Mouse (Mus musculus): ENCODE results near the gene Smpd1.
A peak's percentile ranks its signal among the peaks of the same experiment; 100 is the strongest.

The Smpd1 gene

DNA sequence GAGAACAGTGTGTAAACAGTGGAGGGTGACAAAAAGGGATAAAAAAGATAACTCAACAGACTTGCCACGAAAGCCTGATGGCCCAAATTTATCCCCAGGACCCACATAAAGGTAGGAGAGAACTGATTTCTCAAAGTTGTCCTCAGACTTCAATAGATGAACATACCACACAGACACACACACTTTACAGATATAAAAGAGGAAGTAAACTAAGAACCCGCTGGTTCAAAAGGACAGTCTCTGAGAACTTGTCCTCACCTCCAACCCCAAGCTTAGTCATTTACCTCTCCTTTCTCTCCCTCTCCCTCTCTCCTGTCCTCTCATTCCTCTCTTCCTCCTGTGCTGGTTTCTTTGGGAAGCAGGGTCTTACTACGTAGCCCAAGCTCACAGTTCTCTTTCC, 8.2 kb downstream of the Smpd1 start:
- DNase-seq (ENCODE audit: low spot score in 2 of 2), result no peak

GRCm38 (mm10) chr7:105563367-105563766, 9.2 kb downstream of the Smpd1 start:
- no peak for DNase-seq (ENCODE audit: low spot score in 2 of 2)

DNA sequence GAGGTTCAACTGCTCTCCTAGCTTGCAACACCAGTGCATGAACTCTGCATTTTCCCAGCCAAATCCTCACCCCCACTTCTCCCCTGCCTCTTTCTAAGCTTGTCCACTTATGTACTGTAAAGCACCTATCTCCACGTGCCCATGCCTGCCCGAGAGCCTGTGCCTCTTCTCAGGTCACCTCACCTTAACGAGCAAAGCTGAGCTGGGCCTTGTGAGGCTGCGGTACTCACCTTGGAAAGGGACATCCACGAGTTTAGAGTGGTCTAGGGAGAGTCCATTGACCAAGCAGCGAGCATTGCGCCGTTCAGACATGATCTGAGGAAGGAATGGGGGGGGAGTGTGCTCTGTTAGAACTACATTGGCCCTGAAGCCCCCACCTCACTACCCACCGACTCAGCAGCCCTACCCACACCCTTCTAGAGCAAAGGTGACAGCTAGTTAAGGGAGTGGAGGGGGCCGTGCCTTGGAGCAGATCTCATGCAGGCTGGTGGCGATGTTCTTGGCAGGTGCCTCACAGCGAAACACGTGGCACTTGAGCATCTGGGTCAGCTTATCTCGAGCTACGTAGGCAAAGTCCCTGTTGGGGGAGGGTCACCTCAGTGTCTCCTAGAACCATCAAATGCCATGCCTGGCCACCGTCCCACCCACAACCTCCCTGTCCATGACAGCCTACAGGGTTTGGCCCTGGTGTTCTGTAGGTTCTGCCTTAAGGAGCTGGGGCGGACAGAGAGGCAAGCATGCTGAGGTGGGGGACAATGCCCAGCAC, 11.1 kb downstream of the Smpd1 start:
- peak in 1 of 2 experiments; percentile 13 for DNase-seq (ENCODE audit: low spot score in 2 of 2)

DNA sequence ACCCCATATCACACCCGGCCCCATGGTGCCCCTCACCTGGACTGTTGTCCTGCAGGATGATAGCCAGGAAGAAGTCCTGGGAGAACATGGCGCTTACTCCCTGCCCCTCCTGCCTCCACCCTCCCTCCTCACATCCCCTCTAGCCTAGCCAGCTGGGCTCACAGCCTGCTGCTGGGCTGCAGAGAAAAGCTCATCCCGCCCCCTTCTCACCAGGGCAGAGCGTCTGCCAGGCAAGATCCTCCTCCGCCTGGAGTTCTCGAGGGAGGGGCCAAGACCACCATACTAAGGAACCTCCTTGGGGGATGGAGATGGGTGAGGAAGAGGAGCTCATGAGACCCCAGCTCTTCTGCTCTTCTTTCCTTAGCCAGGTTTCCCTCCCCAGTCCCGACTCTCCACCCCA, 14.4 kb downstream of the Smpd1 start:
- DNase-seq (ENCODE audit: low spot score in 2 of 2), result peak in 1 of 2 experiments; percentile 75

DNA sequence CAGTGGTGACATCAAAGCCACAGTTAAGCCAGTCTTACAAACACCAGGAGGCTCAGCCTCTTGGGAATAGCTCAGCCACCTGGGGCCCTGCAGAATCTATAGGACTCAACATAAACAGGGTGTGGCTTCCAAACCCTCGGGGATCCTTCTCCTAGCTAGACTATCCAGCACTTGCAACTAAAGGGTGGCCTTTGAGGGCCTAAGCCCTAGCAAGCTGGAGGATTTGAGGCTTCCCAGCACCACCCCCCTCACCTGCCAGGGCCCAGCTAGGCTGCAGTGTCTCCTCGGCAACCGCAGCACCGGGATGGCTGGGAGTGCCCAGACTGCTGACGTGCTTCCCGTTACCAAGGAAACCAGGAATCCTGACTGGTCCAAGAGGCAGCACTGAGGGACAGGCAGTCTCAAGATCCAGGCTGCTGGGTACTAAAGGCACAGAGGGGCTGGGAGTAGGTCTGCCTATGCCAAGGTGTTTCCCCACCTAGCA, 14.9 kb downstream of the Smpd1 start:
- DNase-seq (ENCODE audit: low spot score in 2 of 2), result peak; percentile 75 to 84

GRCm38 (mm10) chr7:105569512-105570496, 15.6 kb downstream of the Smpd1 start:
- DNase-seq (ENCODE audit: low spot score in 2 of 2), result peak in 1 of 2 experiments; percentile 24

DNA sequence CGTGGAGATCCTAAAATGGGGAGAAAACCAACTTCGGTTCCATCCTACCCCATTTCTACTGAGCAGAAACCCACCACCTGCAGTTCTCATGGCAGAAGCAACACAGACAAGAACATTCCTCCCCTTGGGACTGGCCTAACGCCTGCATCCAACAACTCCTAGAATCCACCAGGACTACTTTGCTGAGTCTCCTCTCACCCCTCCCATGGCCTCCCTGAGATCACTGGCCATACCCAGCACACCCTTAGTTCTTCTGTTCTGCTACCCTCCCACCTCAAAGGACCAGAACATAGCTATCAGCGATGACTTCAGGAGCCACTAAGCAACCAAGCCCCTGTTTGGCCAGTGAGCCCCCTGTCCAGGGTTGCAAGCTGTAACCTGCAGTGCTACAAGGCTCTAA, 16.6 kb downstream of the Smpd1 start:
- DNase-seq (ENCODE audit: low spot score in 2 of 2), result no peak

GRCm38 (mm10) chr7:105572949-105573348, 18.8 kb downstream of the Smpd1 start:
- DNase-seq (ENCODE audit: low spot score in 2 of 2), result no peak

- DNase-seq (ENCODE audit: low spot score in 2 of 2), result no peak
Measured at GRCm38 (mm10) chr7:105574537-105574936, 20.4 kb downstream of the Smpd1 start.

DNA sequence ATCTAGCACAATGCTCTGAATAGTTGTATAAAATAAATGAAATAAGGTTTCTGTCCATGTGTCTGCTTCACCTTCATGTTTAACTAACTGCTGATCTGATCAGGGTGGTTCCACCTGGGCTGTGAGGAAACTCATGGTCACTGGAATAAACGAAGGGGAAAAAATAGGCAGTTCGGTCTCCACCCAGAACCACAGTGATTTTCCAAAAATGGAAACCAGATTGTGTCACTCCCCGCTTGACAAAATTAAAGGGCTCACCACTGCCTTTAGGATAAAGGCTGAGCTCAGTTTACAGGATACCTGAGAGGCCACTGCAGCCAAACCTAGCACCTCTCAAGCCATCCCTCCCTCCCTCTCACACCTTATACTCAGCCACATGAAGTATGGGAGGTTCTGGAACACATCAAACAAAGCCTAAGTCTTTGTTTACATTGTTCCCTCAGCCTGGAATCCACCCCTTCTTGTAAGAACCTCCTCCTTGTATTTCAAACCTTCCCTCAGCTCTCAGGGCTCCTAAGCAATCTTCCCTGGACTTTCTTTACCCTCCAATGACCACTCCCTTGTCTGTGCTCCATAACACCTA, 22.1 kb downstream of the Smpd1 start:
- DNase-seq (ENCODE audit: low spot score in 2 of 2), result no peak

DNA sequence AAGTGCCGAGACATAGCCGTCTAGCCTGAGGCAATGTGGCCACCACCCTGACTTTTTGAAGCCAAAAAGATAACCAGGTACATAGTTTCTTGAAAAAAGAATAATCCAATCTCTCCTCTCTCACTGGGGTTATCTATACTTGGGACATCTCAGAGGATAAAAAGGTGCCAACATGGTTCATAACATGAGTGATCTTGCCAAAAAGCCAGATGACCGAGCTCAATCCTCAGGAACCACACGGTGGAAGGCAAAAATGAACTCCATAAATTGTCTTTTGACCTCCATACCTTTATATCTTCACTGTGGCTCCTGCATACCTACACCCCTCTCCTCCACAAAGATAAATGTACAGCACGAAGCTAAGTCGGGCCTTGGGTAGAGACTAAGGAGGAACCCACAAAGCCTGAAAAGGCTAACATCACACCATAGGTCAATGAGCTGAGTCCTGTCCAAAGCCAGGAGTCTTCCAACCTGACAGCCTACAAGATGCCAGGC, 23.3 kb downstream of the Smpd1 start:
- no peak for DNase-seq (ENCODE audit: low spot score in 2 of 2)

DNA sequence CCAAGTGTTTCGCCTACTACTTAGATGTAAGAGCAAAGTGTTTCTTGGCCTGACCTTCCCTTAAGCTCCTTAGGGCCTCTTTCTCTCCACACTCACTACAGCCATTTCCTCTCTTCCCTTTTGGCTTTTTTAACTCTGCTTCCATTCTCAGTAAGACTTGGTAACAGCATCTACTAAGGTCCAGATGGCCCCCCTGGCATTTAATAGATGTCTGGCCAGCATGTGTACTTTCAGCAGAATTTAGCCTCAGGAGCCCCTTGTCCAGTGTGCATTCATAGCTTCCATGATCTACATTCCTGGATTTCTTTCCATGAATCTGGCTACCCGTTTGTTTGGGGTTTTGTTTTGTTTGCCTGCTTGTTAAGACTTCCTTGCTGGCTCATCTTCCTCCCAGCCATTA, 24.3 kb downstream of the Smpd1 start:
- no peak for DNase-seq (ENCODE audit: low spot score in 2 of 2)

GRCm38 (mm10) chr7:105580627-105581089, 26.5 kb downstream of the Smpd1 start:
- peak in 1 of 2 experiments; percentile 36 for DNase-seq (ENCODE audit: low spot score in 2 of 2)

DNA sequence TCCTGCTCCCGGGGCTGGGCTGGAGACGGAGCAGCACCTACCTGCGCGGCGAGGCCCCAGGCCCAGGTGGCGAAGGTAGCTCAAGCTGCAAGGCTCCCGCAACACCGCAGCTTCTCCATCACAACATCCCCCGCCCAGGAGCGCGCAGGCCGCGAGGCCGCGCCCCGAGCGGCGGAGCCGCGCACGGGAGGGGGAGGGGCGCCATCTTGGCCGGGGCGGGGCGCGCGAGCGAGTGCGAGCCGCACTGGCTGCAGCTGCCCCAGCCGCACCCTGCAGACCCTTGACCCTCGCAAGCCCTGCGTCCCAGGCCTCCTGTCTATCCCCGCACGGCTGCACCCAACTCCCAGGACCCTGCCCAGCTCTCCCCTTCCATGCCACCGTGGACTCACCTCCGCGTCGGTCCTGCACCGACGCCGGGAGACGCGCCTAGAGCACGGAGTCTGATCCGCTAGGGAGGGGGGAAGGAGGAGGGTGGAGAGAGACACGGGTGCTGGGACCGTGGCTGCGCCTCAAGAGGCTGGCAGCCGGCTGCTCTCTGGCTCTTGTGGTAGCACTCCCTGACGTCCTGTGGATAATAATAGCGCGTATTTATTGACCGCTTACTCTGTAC, 27.0 kb downstream of the Smpd1 start, which contains the start of gene Apbb1:
Apbb1 (minus strand) TSS at position 560 of the 610 bp plus-strand sequence.
- DNase-seq (ENCODE audit: low spot score in 2 of 2), result peak; percentile 67

DNA sequence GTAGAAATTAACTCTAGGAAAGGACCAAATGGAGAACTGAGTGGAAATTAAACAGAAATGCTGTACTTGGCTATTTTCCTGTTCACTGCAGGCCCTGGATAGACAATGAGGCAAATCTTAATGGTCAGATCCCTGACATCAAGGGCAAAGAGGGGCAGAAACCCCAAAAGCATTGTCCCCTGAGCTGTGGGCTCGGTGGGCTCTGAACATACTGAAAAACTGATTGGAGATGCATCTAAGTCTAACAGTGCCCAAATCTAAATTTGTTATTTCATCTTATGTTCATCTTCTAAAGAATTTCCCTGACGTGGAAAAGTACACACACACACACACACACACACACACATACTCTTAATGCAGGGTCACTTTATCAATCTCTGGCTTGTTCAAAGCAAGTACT, 27.8 kb downstream of the Smpd1 start:
- no peak for DNase-seq (ENCODE audit: low spot score in 2 of 2)

DNA sequence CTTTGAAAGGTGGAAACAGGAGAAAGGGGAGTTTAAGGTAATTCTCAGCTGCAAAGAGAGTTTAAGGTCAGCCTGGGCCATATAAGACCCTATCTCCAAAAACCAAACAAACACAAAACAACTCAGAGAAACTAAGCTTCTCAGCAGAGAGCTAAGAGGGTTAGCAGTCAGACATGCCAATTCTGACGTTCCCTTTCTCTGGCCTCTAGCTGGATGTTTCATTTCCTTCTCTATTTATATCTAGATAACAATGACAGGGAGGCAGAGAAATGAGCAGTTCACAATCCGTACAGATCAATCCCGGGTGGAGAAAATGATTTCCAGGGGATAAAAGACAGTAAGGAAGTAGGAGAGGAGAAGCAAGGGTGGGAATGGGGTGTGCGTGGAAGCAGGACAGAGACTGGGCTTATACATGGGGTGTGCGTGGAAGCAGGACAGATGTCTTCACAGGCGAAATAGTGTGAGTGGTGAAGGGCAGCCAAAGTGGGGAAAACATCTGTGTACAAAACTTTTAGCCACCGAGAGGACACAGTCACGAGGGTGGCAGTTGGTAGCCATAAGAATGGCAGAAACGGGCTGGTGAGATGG, 34.3 kb downstream of the Smpd1 start:
- DNase-seq (ENCODE audit: low spot score in 2 of 2), result no peak

DNA sequence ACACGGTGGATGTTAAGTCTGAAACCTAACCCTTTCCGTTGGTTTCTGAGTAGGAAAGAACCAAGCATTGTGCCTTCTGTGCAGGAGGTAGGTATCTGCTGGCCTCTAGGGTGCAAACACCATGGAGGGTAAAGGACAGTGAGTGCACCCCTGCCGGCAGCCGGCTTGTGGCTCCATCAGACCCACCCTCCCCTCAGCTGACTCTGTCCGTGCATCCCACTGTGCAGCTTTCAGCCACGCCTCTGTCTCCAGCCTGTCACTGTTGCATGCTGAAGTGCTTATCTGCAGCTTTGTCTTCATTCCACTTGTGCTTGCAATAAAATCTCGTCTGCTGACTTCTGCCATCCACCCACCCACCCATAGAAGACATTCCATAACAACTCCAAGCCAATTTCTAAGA, 35.9 kb downstream of the Smpd1 start:
- no peak for DNase-seq (ENCODE audit: low spot score in 2 of 2)

DNA sequence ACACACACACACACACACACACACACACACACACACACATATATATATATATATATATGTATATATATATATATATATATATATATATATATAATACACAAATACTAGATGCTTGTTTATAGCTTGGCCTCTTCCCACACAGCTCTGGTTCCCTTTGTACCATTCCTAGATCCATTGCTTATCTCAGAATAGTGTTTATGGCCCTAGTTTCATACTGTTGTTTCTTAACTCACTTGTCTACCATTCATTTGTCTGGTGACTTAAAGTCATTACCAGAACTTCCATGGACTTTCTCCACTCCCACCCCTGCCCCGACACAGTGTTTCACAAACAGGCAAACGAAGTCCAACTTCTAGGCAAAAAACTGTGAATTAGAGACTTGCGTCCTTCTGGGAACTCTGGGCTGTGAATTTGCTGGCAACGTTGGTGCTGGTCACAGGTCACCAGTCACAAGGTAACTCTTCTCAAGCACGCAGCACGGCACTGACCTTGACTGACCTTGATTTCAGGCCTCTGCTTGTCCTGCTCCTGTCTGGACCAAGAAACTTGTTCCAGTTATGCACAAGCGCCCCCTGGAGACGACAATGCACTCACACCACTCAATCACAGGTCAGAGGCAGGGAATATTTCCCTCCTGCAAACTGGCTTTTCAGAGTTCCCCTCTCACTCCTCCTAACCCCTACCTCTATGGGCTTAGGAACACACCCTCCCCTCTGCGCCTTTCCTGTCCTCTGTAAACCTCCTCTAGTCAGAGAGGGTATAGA, 48.9 kb downstream of the Smpd1 start:
- peak in 1 of 2 experiments; percentile 37 for DNase-seq (ENCODE audit: low spot score in 2 of 2)

Data from frontal cortex, postnatal 14 days (tissue).